Mouse (Mus musculus) embryonic fibroblast, embryonic 13.5 days (primary cell): Measurements from ENCODE around the gene 2300002M23Rik.

Source experiments
- CTCF ChIP-seq: IDR thresholded peaks from 2 replicates; pipeline ENCODE4 v1.5.1; 2011; ENCODE audit warnings: mild to moderate bottlenecking, control low read depth, low read length, moderate library complexity, borderline replicate concordance; ENCODE audit not compliant: insufficient read depth
- POLR2A ChIP-seq: IDR thresholded peaks from 2 replicates; pipeline ENCODE4 v1.6.1; 2011; ENCODE audit warnings: low read depth, mild to moderate bottlenecking, control low read depth, low read length, moderate library complexity

- TF ChIP-seq POLR2A (no peak), CTCF (peak; percentile 97)
These were observed 11.0 kb downstream of the 2300002M23Rik start for GRCm38 (mm10) chr17:35578211-35578610.
